Mouse (Mus musculus) liver, embryonic 14.5 days (tissue): ENCODE measurements around the gene Btbd11.

Source experiments
- CTCF ChIP-seq: IDR thresholded peaks from 2 replicates; pipeline ENCODE4 v1.5.1; 2016; ENCODE audit warnings: antibody characterized with exemption, low read depth, control low read depth
- EP300 ChIP-seq: IDR thresholded peaks from 2 replicates; pipeline ENCODE4 v1.6.1; 2016; ENCODE audit warnings: antibody characterized with exemption, low read depth

GRCm38 (mm10) chr10:85458744-85459344 is 72.2 kb downstream of the Btbd11 start:
- TF ChIP-seq EP300 (no peak), CTCF (no peak)
